19 mouse cellular contexts compared by ENCODE assay signal in the genomic region with DNA sequence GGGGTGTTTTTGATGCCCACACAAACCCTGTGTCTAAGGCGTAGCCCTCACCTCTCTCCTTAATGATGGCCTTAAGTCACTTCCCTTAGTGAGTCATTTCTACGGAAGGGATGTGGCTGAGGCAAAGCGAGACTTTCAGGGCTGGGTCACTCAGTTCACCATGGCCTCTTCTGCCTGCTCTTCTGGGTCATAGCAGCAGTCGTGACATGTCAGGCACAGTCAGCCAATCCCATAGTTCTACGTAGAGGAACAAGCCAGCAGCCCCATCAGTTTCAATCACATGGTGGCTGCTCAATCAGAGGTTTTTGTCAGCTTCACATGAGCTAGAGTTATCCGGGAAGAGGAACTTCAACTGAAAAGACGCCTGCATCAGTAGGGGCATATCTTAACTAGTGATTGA.
DNase-seq lines count a peak whose midpoint lies in the region; ATAC-seq and TF ChIP-seq lines count a peak whose summit lies in the region.
"Had no signal": no experiment of that assay in that cellular context is flagged by ENCODE, and none has a peak within 500 bp of the region (broad histone marks: within the 10 kb centered on the region; RNA-seq: fewer than 3 reads in every experiment).

No protein-coding gene starts in this region.

- no peak overlapping the region for H3K27ac ChIP-seq in stomach, postnatal 0 days (replicated peaks)
- H3K27ac ChIP-seq: forebrain, embryonic 15.5 days; gastrocnemius, adult 2 months; limb, embryonic 12.5 days; midbrain, embryonic 10.5 days; neural tube, embryonic 12.5 days had no signal

- DNase-seq in lung, postnatal 36 days: peak; percentile 28
- DNase-seq in lung, adult 2 months: no peak
- DNase-seq in MEL-GATA-1-ER (ENCODE audit: extremely low read depth, low read depth): peak; percentile 17
- DNase-seq in stomach, postnatal 0 days (ENCODE audit: low spot score): no peak
- no peak for DNase-seq in adrenal gland, adult 18-20 months (ENCODE audit: low spot score in 2 of 2)
- no peak for DNase-seq in cerebellum, postnatal 4 days (ENCODE audit: low spot score in 2 of 2)
- DNase-seq: adrenal gland, adult 2 months; cerebellum, adult 9-10 months; gastrocnemius, adult 2 months; heart, postnatal 36 days; lung, embryonic 14.5 days; right cerebral cortex, postnatal 25 days; thymus, adult 2 months had no signal

- no peaks in the 10 kb centered on the region for H3K36me3 ChIP-seq in stomach, postnatal 0 days (ENCODE audit: control insufficient read depth, insufficient read depth, low read length)
- H3K36me3 ChIP-seq: forebrain, embryonic 15.5 days; limb, embryonic 12.5 days; midbrain, embryonic 10.5 days; neural tube, embryonic 12.5 days had no signal

- peak; percentile 96 for ATAC-seq in megakaryocyte, adult 5-6 weeks (ENCODE audit: poor library complexity, severe bottlenecking)
- peak; percentile 70; the same call in 1 of the 2 replicates for ATAC-seq in stomach, postnatal 0 days (ENCODE audit: low FRiP score, low TSS enrichment)
- ATAC-seq: forebrain, embryonic 15.5 days; inflammation-experienced regulatory T-cells, adult 6 months had no signal

- 50% methylated on average over 7 of the region's 7 CpGs for WGBS in lung, adult 2 months
- 51% methylated on average over 7 of the region's 7 CpGs for whole genome bisulfite sequencing in stomach, postnatal 0 days

- no peak overlapping the region for H3K4me3 ChIP-seq in lung, adult 2 months (replicated peaks; ENCODE audit: extremely low read depth, low read depth, low read length)
- no peak overlapping the region for H3K4me3 ChIP-seq in stomach, postnatal 0 days (ENCODE audit: low read depth, low read length)
- H3K4me3 ChIP-seq: forebrain, embryonic 15.5 days; gastrocnemius, adult 2 months; limb, embryonic 12.5 days; midbrain, embryonic 10.5 days; neural tube, embryonic 12.5 days had no signal

- TF ChIP-seq POLR2A in lung, adult 2 months (IDR thresholded peaks at IDR 0.05; ENCODE audit: borderline replicate concordance, extremely low read depth, low read depth, low read length): no peak

- H3K4me1 ChIP-seq in lung, adult 2 months (ENCODE audit: control insufficient read depth, insufficient read depth, low read length): no peaks in the 10 kb centered on the region
- H3K4me1 ChIP-seq in stomach, postnatal 0 days (replicated peaks; ENCODE audit: control insufficient read depth, insufficient read depth): no peaks in the 10 kb centered on the region

- H3K9me3 ChIP-seq in stomach, postnatal 0 days (ENCODE audit: control insufficient read depth, low read length): no peaks in the 10 kb centered on the region
- H3K9me3 ChIP-seq: forebrain, embryonic 15.5 days; midbrain, embryonic 10.5 days had no signal

- H3K4me2 ChIP-seq in stomach, postnatal 0 days (replicated peaks; ENCODE audit: low read depth): no peak overlapping the region
- H3K4me2 ChIP-seq: forebrain, embryonic 15.5 days; limb, embryonic 12.5 days; lung, embryonic 14.5 days; neural tube, embryonic 12.5 days had no signal

- no peak for TF ChIP-seq CTCF in lung, adult 2 months (IDR thresholded peaks at IDR 0.05; ENCODE audit: insufficient read depth, low read length)
- TF ChIP-seq CTCF in stomach, postnatal 0 days (IDR thresholded peaks at IDR 0.05; ENCODE audit: low read depth): no peak

- H3K9ac ChIP-seq in stomach, postnatal 0 days (ENCODE audit: low read length): no peak overlapping the region
- H3K9ac ChIP-seq: forebrain, embryonic 15.5 days; limb, embryonic 12.5 days; lung, embryonic 14.5 days; neural tube, embryonic 12.5 days had no signal

- no peak for TF ChIP-seq EP300 in stomach, postnatal 0 days (optimal IDR thresholded peaks at IDR 0.05)

- H3K27me3 ChIP-seq in stomach, postnatal 0 days (ENCODE audit: control insufficient read depth, insufficient read depth, low read length): no peaks in the 10 kb centered on the region
- H3K27me3 ChIP-seq: forebrain, embryonic 15.5 days; neural tube, embryonic 12.5 days had no signal

Comparison
In these comparisons a context has a peak if more than half of its experiments do, and no peak if none do; other contexts are left out.
1. DNase-seq: peak in lung, postnatal 36 days (single experiment) and MEL-GATA-1-ER (single experiment); none in lung, adult 2 months (single experiment), stomach, postnatal 0 days (single experiment), adrenal gland, adult 18-20 months (0 of 2) and cerebellum, postnatal 4 days (0 of 2).